In the genomic region with DNA sequence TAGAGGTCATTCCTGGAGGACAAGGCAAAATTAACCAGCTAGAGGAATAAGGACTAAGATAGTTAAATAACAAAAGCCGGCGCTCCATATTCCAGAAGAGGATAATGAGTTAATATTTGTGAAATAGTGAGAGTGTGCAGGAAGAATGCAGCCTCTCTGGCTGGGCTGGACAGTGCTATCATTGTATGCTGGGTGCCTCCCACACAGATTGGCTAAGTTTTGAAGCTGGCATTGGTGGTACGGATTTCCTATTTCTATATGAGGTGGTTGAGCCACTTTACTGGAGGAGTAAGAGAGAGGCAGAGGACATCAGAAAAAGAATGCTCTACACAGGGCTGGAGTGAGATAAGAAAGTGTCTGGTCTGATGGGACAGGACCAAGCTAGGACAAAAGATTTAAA, we compare ENCODE assay signal across 13 mouse cellular contexts.
"Had no signal": no experiment of that assay in that cellular context is flagged by ENCODE, and none has a peak within 500 bp of the region (broad histone marks: within the 10 kb centered on the region; RNA-seq: fewer than 3 reads in every experiment).

No protein-coding gene starts in this region.

- DNase-seq: gastrocnemius, adult 2 months; gastrocnemius, postnatal 10 days; gastrocnemius, postnatal 25 days; heart, adult 2 months; heart, postnatal 14 days; heart, postnatal 36 days; kidney, adult 11 months; kidney, adult 2 months; kidney, adult 9 months; kidney, postnatal 25 days; kidney, postnatal 4 days; liver; liver, embryonic 13.5 days had no signal
